Mouse (Mus musculus) liver (tissue): ENCODE results near the gene Fermt1.

Source experiments
- DNase-seq: peaks from one replicate; pipeline ENCODE4 v3.0.0-alpha.2; 2020; ENCODE audit warnings: mixed read lengths

The Fermt1 gene

DNA sequence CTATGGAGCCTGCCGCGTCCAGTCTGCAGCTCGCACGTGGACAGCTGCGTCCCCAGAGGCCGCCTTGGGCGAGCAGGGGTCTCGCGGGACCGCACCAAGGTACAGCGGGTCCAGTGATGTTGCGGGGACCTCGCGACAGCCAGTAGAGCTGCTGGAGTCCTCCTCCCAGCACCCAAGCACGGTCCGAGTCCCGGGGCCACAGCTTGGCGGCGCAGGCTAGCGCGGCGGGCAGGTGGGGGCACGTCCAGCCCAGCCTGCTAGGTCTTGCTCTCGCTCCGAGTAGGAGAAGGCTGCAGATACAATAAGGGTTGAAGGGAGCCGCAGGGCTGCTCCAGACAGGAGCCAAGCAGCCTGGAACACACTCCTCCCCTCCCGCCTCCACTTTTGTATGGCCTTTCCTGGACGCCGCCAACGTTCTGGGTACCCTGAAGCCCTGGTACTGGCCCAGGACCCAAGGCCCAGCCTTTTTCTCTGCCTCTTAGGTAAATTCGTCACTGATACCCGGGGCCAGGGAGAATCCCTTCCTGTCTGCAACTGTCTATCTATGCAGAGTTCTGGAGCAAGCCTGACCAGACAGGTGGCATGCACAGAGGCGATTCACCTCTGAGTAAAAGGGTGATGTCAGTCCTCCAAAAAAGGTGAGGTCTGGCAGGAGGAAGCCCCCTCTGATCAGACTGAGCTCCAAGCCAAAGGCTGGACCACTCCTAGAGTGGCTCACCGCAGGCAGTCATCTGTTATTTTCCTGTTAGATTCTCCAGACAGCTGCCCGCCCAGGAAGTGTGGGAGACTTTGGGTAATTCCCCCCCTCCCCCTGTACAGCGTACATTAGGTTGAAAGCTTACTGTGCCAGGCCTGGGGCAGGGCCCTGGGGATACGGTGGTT is at the start of gene Fermt1:
TSS of gene Fermt1 (minus strand) at position 581 of the 882 bp plus-strand sequence.
- no peak for DNase-seq

GRCm38 (mm10) chr2:132992659-132993531 is 47.2 kb upstream of the Fermt1 start:
- DNase-seq = no peak

DNA sequence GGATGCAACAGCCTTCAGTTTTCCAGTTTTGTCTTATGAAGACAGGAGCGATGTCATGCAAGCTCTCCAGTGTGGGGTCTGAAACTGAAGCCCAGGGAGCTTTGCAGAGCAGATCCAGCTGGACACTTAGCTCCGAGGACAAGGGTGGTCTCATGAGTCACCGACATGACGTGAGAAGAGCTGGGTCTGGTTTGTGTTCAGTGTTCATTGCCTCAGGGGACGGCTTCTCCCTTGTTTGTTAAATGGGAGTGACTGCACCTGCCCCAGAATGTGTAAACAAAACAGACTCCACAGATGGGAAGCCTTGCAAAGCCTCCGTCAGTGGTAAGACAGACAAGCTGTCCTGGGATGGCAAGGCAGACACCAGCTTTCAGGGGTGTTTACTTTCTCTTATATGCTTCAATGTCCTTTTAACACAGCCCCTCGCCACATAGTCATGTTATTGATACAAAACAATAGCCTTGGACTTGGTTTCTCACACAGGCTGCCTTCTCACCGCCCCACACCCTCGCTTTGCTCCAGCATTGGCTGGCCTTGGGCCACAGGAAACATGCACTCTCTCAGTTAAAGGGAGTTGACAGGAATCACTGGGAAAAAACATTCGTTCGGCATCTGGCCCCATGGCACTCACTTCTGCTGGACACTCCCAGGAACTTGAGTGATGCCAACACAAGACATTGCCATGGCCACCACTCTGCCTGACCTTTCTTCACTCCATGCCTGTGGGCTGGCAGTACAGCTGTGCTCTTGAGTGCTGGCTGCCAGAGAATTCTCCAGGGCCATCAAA is 44.3 kb upstream of the Fermt1 start:
- no peak for DNase-seq

- DNase-seq = no peak
Observed at GRCm38 (mm10) chr2:132973346-132973745, 27.6 kb upstream of the Fermt1 start.

DNA sequence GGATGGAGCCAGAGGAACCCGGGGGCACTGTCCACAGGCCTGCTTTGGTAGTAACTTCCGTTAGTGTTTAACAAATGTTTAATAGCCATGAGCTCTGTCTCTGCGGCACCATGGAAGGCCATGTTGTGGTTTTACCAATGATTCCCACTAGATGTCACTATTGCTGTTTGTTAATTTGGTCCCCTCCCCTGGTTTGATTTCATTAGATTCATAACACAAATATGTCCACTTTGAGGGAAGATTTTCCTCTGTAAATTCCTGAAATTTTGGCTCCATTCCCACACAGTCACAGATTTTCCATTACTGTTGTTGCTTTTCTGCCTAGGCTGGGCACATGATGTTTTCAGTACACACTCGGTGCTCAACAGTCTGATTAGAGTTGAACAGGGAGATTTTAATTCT is 25.1 kb upstream of the Fermt1 start:
- DNase-seq = no peak

GRCm38 (mm10) chr2:132957786-132958185 is 12.1 kb upstream of the Fermt1 start:
- no peak for DNase-seq

GRCm38 (mm10) chr2:132952197-132952596 is 6.5 kb upstream of the Fermt1 start:
- peak; percentile 16 for DNase-seq

DNA sequence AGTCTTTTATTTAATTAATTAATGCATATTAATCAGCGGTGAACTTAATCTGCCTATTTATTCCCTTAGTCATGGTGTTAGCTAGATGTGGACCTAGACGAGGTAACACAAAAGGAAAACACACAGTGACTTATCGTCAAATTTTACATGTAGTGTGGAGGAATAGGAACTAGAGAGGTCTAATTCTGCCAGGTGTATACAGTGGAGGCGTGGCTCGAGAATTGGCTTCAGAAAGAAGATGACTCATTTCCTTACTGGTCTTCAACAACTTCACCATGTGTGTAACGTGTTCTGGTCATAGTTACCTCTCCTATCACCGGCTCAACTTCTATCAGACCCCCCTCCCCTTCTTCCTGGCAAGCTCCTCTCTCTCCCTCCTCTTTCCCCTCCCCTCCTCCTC is 2.5 kb upstream of the Fermt1 start:
- no peak for DNase-seq

DNA sequence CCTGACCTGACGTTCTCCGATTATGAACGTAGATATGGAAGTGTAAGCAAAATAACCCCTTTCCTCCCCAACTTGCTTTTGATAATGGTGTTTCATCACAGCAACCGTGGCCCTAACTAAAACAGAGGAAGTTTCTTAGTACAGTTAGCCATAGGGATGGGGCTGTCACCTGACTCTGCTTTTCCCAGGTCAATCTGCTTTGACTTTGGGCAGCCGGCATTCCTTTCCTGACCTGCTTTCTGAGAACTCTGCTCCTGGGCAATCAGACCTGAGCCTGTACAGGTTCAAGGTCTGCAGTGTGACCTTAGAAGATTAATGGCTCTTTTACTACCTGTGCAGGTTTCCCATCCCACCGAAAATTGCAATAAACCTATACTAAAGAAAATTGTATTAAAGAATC is 1.3 kb upstream of the Fermt1 start:
- DNase-seq = no peak

DNA sequence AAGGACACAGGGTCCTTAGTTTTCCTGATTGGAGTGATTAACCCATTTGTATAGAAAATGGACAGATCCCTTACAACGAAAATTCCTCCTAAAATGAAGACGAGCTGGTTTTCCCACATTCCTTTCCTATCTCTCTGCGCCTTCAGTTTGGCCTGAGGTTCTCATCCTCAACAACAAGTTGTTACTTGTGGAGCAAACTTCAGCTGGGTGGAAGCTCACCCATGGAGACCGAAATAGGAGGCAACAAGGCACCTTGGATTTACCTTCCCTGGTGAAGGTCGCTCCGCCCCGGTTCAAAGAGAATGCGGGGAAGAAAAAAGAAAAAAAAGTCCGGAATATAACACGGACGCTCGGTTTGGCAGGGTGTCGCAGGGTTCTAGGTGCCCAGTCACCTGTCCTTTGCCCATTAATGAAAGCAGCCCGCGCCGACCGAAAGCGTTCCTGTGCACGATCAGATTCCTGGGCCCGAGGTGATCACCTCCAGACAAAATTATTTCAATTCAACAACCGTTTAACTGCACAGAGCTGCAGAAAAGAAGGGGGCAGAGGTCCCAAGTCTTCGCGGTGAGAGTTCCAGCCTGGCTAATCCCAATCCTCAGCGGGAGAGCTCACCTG is 888 bp downstream of the Fermt1 start:
- DNase-seq = no peak

- DNase-seq = no peak
Observed at GRCm38 (mm10) chr2:132943997-132944396, 1.7 kb downstream of the Fermt1 start.

DNA sequence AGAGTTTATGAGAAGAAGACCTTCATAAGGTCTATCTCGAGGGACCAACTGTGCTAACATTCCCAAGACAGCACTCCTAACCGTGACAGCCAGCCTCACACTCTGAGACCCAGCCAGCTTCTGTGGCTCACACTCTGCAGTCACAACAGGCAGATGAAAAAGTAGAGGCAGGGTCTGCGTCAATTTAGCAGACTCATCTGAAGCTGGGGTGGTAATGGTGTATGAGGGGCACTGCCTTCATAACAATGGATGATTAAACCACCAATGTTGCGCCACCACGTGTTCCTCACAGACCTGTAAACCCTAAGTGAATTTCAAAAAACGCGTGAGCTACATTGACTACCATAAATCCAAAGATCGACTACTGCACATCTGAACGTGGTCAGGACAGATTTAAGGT is 2.1 kb downstream of the Fermt1 start:
- DNase-seq = no peak

DNA sequence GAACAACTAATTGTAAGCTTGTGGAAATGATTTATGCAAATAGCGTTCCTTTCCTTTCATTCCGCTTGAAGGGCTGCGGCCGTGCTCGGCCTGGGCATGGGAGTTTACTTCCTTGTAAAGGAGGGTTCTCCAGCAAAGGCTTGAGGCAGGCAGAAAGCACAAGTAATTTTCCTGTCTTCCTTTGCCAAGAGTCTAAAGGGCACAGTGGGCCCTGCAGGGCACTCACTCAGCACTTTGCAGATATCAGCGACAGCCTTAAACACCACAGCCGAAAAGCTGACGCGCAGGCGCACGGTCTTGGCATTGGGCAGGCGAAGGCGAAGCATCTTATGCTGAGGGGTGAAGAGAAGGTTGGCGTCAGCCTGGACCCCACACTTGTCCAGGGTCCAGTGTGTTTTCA is 6.7 kb downstream of the Fermt1 start:
- no peak for DNase-seq

DNA sequence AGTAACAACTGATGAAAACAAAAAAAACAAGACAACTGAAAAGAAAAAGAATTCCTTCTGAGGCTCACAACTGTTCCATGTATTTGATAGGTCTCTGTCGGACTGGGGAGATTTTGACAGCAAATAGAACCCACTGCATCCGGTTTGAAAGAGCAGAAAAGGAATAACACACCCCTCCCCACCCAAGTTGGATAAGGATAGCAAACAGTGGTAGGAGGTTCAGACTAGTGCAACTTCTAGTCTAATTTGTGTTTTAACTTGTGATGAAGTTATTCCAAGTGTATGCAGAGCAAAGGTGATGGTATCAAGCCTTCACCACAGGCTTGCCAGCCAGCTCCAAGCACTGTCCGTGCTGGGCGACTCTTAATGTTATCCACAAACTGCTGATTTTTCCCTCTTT is 9.5 kb downstream of the Fermt1 start:
- no peak for DNase-seq

- no peak for DNase-seq
Observed at GRCm38 (mm10) chr2:132934711-132935110, 11.0 kb downstream of the Fermt1 start.

DNA sequence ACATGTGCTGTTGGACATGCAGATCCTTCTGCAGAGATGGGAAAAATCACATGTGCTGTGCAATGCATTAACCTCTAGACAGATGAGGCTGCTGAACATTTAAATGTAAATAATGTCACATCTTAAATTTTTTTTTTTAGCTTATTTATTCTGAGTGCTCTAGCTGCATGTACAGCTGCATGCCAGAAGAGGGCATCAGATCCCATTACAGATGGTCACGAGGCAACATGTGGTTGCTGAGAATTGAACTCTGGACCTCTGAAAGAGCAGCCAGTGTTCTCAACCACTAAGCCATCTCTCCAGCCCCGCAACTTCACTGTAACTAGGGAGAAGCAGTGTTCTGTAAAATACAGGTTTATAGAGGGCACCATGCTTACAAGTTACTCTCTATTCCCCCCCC is 11.6 kb downstream of the Fermt1 start:
- DNase-seq = no peak

DNA sequence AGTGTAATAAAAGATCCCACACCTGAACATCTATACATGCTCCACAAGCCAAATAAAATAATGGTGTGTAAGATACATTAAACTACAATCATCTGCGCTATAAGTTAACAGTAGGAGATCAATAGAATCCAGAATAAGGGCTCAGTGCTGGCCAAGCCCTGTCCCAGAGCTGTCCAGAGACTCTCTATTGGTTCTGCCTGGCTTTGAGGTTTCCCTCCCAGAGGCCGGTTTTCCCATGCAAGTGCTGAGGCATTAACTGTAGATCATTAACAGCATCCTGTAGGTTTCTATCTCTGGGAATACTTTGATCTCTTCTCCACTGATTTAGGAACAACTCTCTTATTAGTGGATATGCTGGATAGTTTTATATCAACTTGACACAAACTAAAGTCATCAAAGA is 16.7 kb downstream of the Fermt1 start:
- DNase-seq = no peak

- no peak for DNase-seq
Observed at GRCm38 (mm10) chr2:132927871-132928270, 17.8 kb downstream of the Fermt1 start.

- no peak for DNase-seq
Observed at GRCm38 (mm10) chr2:132927298-132927697, 18.4 kb downstream of the Fermt1 start.

GRCm38 (mm10) chr2:132923290-132924085 is 22.2 kb downstream of the Fermt1 start:
- peak; percentile 16 for DNase-seq

DNA sequence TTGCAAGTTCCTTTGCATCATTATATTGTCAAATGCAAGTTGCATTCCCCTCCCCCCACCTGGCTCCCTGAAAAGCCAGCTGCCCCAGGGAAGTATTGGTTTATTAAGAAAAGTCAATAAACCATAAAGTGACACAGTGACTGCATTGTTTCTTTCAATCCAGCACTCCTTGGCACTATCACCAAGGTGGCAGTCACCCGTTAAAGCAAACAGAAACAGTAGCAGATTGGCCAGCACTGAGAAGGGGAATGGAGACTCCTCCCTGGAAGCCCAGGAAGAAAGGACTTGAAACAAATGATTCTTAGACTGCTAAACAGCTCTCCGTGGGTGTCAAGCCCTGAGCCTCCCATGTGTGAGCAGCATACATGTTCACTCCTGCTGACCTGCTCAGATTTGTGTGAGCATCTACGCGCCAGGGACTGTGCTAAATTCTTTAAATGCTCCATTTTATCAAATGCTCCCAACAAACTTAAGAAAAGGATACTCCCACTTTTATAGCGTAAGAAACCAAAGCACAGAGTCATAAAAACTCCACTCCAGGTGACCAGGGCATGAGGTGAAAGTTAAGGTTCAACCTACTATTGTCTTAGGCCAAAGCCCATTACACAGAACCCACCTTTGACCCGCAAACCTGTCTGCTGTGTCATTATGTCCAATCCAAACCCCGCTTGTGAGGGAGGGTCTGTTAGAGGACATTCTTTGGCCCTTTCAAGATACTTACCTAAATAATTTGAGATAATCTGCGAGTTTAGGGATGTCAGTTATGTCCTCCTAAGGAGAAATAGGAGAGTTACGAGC is 23.4 kb downstream of the Fermt1 start:
- DNase-seq = no peak
